9 mouse cellular contexts compared by ENCODE assay signal in the genomic region with DNA sequence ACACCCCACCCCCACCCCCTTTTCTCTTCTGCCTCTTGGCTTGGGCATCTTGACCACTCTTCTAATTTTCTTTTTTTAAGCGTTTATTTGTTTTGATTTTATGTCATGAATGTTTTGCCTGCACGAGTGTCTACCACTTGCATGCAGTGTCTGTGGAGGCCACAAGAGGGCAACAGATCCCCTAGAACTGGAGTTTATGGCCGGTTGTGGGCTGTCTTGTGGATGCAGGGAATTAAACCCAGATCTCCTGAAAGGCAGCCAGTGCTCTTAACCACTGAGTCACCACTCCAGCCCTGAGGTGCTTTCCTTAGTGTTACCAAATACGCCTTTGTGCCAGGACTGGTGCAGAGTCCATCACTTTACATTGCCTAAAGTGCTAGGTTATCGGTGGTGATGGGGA. TPM values are rescaled to one million over a fixed set of nuclear protein-coding genes. Genes with fewer than 3 reads are reported as not detected.
A peak's percentile ranks its signal among the peaks of the same experiment; 100 is the strongest.
DNase-seq lines count a peak whose midpoint lies in the region; TF ChIP-seq lines count a peak whose summit lies in the region.
"Had no signal": no experiment of that assay in that cellular context is flagged by ENCODE, and none has a peak within 500 bp of the region (broad histone marks: within the 10 kb centered on the region; RNA-seq: fewer than 3 reads in every experiment).

No protein-coding gene starts in this region.

- 62% methylated on average over 5 of the region's 5 CpGs for WGBS in small intestine, adult 2 months

- H3K27ac ChIP-seq in small intestine, adult 2 months (ENCODE audit: insufficient read depth, low read depth, low read length): no peak overlapping the region
- H3K27ac ChIP-seq: macrophage had no signal

- TF ChIP-seq POLR2A in small intestine, adult 2 months (IDR thresholded peaks at IDR 0.05; ENCODE audit: low read depth, low read length): no peak

- H3K4me1 ChIP-seq in small intestine, adult 2 months (ENCODE audit: control insufficient read depth, insufficient read depth, insufficient read length, low read length): no peaks in the 10 kb centered on the region

- no peak overlapping the region for H3K4me3 ChIP-seq in small intestine, adult 2 months (ENCODE audit: low read depth, low read length)

- no peaks in the 10 kb centered on the region for H3K27me3 ChIP-seq in small intestine, adult 2 months (ENCODE audit: control insufficient read depth, insufficient read depth, low read length)

- peak; percentile 75; the same call in 1 of the 2 replicates for TF ChIP-seq CTCF in small intestine, adult 2 months (IDR thresholded peaks at IDR 0.05; ENCODE audit: extremely low read depth, insufficient read length, insufficient replicate concordance, low read depth, low read length)

- H3K36me3 ChIP-seq in small intestine, adult 2 months (ENCODE audit: control insufficient read depth, insufficient read depth, low read length): no peaks in the 10 kb centered on the region

- DNase-seq in adrenal gland, adult 18-20 months (ENCODE audit: low spot score in 2 of 2): peak; percentile 44 to 57
- DNase-seq in adrenal gland, adult 8-10 months: no peak
- DNase-seq in layer of hippocampus, adult 11-12 months (ENCODE audit: low spot score): peak; percentile 39
- no peak for DNase-seq in layer of hippocampus, adult 9-11 months
- peak; percentile 58 for DNase-seq in adrenal gland, postnatal 25 days
- DNase-seq in induced T-regulatory cell, adult 2 months (ENCODE audit: low read depth): peak; percentile 60
- no peak for DNase-seq in layer of hippocampus, adult 8-10 months (ENCODE audit: low spot score in 2 of 2)

RNA-seq across cellular contexts. Expression of gene Parvg, which starts 39.8 kb away (rescaled TPM):
- 1 to 10 TPM; 3.4 to 3.8 TPM for total RNA-seq in adrenal gland, adult 18-20 months (2021)
- 1 to 10 TPM; 3.1 to 9.0 (median 5.0) TPM for total RNA-seq in adrenal gland, adult 8-10 months (2022)
- total RNA-seq in adrenal gland, postnatal 25 days (2021): 1.9 and 3.6 TPM in 2 replicates
- polyA plus RNA-seq in small intestine, adult 2 months (2012; rRNA removed): 2.1 and 4.8 TPM in 2 replicates
- total RNA-seq in layer of hippocampus, adult 8-10 months (2022): 10 to 100 TPM; 23.8 to 34.0 (median 31.7) TPM

RNA-seq across cellular contexts. Expression of gene Parvb, which starts 52.2 kb away (rescaled TPM):
- 10 to 100 TPM; 15.6 to 24.9 TPM for total RNA-seq in adrenal gland, adult 18-20 months (2021)
- 10 to 100 TPM; 16.3 to 21.4 (median 19.9) TPM for total RNA-seq in adrenal gland, adult 8-10 months (2022)
- total RNA-seq in adrenal gland, postnatal 25 days (2021): 18.0 and 18.8 TPM in 2 replicates
- 1.4 and 2.9 TPM in 2 replicates for polyA plus RNA-seq in small intestine, adult 2 months (2012; rRNA removed)
- total RNA-seq in layer of hippocampus, adult 8-10 months (2022): 10 to 100 TPM; 23.2 to 33.7 (median 26.9) TPM

Comparison
In these comparisons a context has a peak if more than half of its experiments do, and no peak if none do; other contexts are left out.
1. DNase-seq: peak in adrenal gland, adult 18-20 months (2 of 2), layer of hippocampus, adult 11-12 months (single experiment), adrenal gland, postnatal 25 days (single experiment) and induced T-regulatory cell, adult 2 months (single experiment); none in adrenal gland, adult 8-10 months (single experiment), layer of hippocampus, adult 9-11 months (single experiment) and layer of hippocampus, adult 8-10 months (0 of 2).